Mouse (Mus musculus): Measurements from ENCODE around the gene St3gal6.

St3gal6 gene

GRCm38 (mm10) chr16:58520457-58520856 lies 3.6 kb downstream of the St3gal6 start:
- DNase-seq, result peak; percentile 70

- DNase-seq, result peak; percentile 75
Measured at GRCm38 (mm10) chr16:58519650-58520073, 4.4 kb downstream of the St3gal6 start.

- DNase-seq, result no peak
Measured at GRCm38 (mm10) chr16:58516960-58517798, 6.9 kb downstream of the St3gal6 start.

- DNase-seq, result no peak
Measured at GRCm38 (mm10) chr16:58516161-58516560, 7.9 kb downstream of the St3gal6 start.

GRCm38 (mm10) chr16:58514565-58514964 lies 9.5 kb downstream of the St3gal6 start:
- peak; percentile 87 for DNase-seq

GRCm38 (mm10) chr16:58513755-58514154 lies 10.3 kb downstream of the St3gal6 start:
- no peak for DNase-seq

GRCm38 (mm10) chr16:58512887-58513286 lies 11.2 kb downstream of the St3gal6 start:
- DNase-seq, result no peak

- no peak for DNase-seq
Measured at GRCm38 (mm10) chr16:58512181-58512761, 11.8 kb downstream of the St3gal6 start.

GRCm38 (mm10) chr16:58504945-58505344 lies 19.1 kb downstream of the St3gal6 start:
- DNase-seq, result no peak

- no peak for DNase-seq
Measured at GRCm38 (mm10) chr16:58502566-58502965, 21.5 kb downstream of the St3gal6 start.

GRCm38 (mm10) chr16:58501760-58502301 lies 22.2 kb downstream of the St3gal6 start:
- no peak for DNase-seq

GRCm38 (mm10) chr16:58499650-58500049 lies 24.4 kb downstream of the St3gal6 start:
- DNase-seq, result no peak

GRCm38 (mm10) chr16:58499172-58499584 lies 24.9 kb downstream of the St3gal6 start:
- DNase-seq, result no peak

- peak; percentile 86 for DNase-seq
Measured at GRCm38 (mm10) chr16:58497886-58498713, 25.9 kb downstream of the St3gal6 start.

GRCm38 (mm10) chr16:58496791-58497190 lies 27.3 kb downstream of the St3gal6 start:
- no peak for DNase-seq

- DNase-seq, result no peak
Measured at GRCm38 (mm10) chr16:58487861-58488260, 36.2 kb downstream of the St3gal6 start.

- DNase-seq, result no peak
Measured at GRCm38 (mm10) chr16:58482296-58482695, 41.7 kb downstream of the St3gal6 start.

- DNase-seq, result no peak
Measured at GRCm38 (mm10) chr16:58481906-58482270, 42.2 kb downstream of the St3gal6 start.

GRCm38 (mm10) chr16:58481219-58481905 lies 42.7 kb downstream of the St3gal6 start:
- no peak for DNase-seq

- no peak for DNase-seq
Measured at GRCm38 (mm10) chr16:58479898-58480448, 44.1 kb downstream of the St3gal6 start.

- no peak for DNase-seq
Measured at GRCm38 (mm10) chr16:58476363-58476762, 47.7 kb downstream of the St3gal6 start.

GRCm38 (mm10) chr16:58475544-58476154 lies 48.4 kb downstream of the St3gal6 start:
- DNase-seq, result no peak

Measured in liver (tissue).